Mouse (Mus musculus) yolk sac, embryonic 10.5 days (tissue): ENCODE measurements around the gene Nr2f6.
A peak's percentile ranks its signal among the peaks of the same experiment; 100 is the strongest.

Source experiments
- DNase-seq: peaks from one replicate; pipeline ENCODE4 v3.0.0-alpha.2; 2017; ENCODE audit warnings: low spot score

Gene Nr2f6

GRCm38 (mm10) chr8:71388267-71388666 lies 6.5 kb upstream of the Nr2f6 start:
- DNase-seq, result no peak

DNA sequence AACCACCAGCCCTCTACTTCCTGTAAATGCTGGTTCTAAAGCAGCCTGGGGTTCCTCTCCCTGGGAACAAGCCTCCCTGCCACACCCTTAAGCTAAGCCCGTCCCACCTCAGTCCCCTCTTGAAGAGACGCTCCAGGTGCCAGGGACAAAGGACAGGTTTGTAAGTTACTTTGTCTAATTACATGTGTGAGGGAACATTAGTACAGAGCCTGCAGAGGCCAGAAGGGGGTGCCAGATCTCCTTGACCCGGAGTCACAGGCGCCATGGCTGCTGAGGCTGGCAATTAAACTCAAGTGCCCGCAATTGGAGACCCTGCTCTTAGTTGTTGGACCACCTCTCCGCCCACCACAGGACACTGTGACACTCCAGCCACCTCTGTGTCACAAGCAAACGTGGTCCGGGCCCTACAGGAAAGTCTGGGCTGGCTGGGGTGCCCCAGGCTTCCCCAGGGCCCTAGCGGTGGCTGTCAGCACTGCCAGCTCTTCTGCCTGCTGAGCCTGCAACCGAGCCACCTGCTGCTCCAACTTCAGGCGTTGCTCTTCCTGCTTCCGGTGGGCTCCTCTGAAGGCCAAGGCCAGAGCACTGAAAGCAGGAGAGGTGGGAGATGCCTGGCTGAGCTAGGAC lies 3.6 kb upstream of the Nr2f6 start:
- no peak for DNase-seq

DNA sequence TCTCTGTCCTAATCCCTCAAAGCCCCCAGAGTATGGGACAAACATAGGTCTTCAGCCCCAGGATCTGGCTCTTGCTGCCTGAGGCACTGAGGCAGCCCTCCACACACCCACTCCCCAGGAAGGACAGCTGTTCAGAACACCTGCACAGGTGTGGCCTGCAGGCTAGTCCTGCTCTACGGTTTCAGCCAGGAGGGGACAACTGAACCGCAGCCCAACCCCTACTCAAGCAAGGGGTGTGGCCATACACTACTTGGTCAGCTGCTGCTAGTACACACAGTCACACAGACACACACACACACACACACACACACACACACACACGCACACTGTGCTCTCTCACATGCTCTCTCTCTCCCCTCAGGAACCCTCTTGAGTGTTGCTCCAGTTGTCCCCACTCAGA lies 2.1 kb upstream of the Nr2f6 start:
- DNase-seq, result no peak

GRCm38 (mm10) chr8:71383396-71383795 lies 1.6 kb upstream of the Nr2f6 start:
- DNase-seq, result peak; percentile 65

- peak; percentile 91 for DNase-seq
These were observed 506 bp upstream of the Nr2f6 start for GRCm38 (mm10) chr8:71381971-71382961.

DNA sequence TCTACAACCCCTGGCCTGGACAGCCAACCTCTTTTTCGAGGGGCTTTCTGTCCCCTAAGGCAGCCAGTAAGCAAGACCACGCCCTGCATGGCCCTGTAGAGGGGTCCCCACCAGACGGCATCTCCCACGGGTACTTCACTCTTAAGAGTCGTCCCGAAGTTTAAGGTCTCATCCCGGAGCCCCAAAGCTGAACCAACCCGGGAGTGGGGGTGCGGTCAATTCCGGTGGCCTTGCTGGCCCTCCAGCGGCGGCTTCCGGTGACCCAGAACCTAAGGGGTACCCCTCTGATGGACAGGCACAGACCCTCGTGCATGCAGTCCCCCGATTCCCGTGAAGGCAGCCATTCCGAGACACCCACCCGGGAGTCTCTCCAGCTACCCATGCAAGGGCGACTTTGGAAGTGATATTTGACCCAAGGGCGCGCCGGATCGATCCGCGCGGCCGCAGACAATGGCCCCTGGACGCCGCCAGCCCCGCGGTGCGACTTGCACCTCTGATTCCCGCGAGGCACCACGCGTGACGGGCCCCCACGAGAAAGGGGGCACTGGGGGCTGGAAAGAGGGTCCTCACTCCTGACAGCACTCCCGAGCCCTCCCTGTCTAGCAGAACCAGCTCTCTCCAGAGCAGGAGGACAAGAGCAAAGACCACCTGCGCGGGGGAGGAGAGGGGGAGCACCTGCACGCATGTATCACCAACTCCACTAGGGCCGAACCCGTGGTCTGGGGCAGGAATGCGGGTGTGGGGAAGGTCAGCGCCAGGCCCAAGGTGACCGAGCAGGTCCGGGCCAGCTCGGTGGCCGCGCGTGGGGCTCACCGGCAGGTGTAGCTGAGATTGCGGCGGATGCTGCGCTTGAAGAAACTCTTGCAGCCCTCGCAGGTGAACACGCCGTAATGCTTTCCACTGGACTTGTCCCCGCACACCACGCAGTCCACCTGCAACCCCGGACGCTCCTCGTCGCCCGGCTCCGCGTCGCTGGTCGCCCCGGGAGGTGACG lies 1.3 kb downstream of the Nr2f6 start:
- peak; percentile 63 for DNase-seq

DNA sequence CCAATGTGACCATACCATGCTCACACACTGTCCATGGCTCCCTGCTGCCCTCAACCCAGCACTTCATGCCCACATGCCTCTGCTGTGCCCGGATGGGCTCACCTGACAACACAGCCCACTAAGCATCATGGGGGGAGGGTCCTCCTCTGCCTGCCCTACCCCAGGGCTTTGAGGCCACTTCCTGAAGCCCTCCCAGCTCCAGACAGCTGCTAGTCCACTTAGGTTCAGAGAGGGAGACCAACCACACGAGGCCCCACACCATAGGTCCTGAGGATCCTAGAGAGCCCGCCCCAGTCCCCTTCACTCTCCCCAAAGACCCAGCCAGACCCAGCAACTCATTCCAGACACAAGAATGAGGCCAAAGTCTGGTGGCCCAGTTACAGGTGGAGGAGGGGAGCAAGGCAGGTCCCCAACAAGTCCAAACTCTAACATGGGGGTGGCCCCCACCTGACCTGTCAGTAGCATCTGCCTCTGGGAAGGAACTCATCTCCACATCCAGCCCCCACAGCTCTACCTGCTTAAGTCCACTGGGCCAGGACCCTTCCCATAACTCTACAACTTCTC lies 2.2 kb downstream of the Nr2f6 start:
- no peak for DNase-seq

- DNase-seq, result no peak
These were observed 2.8 kb downstream of the Nr2f6 start for GRCm38 (mm10) chr8:71379008-71379407.

DNA sequence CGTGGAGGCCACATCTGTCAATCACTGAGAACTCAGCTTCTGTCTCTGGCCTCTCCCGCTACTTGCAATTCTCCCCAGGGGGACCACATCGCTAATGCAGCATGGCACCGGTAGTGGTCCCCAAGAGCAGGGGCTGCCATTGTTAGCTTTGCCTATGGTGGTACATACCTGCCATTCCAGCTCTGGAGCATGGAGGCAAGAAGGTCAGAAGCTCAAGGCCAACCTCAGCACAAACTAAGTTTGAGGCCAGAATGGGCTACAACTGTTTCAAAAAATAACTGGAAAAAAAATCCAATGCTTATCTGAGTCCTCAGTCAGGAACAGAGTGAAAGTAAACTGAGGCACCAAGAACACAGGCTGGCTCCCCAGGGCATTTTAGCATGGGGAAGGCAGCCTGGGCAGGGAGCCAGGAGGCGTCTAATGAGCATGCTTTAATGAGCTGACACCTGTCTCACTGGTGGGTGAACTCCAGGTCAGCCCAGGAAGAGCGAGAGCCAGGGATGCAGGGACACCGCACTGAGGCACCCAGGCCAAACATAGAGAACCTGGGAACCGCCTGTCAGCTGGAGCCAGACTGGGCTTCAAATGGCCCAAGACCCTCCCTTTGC lies 5.2 kb downstream of the Nr2f6 start:
- no peak for DNase-seq

DNA sequence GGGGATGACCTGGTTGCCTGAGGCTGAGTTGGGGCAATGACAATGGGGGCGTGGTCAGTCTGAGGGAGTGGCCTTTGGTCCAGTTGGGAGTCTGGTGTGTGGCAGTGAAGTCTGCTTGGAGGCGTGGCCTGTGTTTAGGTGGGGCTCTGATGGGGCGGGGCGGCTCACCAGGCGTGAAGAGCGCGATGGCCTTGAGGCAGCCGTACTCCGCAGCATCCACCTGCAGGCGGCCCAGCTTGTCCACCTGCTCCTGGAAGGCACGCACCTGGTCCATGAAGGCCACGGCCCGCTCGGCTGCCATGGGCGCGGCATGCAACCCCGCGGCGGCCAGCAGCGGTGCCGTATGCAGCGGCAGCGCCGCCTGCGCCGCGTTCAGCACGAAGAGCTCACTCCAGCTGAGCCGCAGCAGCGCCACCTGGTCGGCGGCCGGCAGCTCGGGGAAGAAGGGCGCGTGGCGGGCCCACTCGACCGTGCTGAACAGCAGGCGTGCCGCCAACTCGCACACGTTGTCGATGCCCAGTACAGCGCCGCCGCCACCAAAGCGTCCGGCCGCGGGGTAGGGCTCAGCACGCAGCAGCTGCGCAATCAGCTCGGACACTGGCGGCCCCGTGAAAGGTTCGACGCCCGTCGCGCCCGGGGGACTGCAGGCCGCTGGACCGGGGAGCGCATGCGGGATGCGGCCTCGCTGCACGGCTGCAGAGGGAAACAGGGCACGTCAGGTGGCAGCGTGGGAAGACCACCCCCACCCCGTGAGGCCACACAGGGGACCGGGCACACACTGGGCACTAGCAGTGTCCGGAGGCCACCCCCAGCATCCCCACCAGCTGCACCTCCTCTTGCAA lies 6.0 kb downstream of the Nr2f6 start:
- peak; percentile 70 for DNase-seq

DNA sequence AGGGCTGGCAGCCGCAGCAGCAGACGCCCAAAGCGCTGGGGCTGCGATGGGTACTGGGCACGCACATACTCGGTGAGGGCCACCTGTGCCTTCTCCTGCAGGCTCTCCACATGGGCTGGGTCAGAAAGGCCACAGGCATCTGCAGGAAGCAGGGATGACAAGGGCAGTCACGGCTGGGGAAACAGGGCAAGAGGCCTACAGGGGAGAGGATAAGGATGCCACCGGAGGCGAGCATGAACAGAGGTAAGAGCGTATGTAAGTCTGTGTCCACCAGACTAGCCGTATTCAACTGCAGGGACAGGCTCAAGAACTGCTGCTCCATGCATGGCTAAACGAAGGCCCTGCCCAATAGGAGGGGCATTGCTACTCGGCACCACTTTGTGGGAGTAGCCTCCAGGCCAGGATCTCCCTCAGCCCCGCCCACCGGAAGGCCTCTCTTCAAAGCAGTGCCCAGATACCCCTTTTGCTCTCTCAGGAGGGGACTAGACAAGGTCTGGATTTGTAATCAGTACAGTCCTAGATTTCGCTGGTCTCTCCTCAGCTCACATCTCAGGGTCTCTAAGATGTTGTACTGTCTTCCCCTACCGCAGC lies 7.0 kb downstream of the Nr2f6 start:
- no peak for DNase-seq

DNA sequence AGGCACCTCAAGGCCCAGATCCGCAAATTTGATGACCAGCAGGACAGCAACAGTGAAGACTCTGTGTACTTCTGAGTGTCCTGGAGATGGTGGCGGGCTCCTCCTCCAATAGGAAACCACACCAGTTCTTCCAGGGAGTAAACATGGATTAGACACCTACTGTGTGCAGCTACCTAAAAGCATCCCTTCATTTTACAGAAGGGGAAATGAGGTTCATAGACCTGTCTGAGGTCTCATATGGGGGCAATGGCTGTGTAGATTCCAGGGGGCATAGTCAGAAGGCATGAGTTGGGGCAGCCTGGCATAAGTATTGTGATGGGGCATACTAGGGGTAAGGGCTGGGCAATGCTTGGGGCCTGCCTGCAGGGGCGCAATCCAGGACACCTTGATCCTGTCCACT lies 8.8 kb downstream of the Nr2f6 start:
- no peak for DNase-seq

- DNase-seq, result no peak
These were observed 9.3 kb downstream of the Nr2f6 start for GRCm38 (mm10) chr8:71372427-71372826.

GRCm38 (mm10) chr8:71371236-71371848 lies 10.4 kb downstream of the Nr2f6 start, which contains the start of gene Ocel1:
Gene Ocel1, plus strand, starts transcription at chr8:71371298.
- DNase-seq, result peak; percentile 95

GRCm38 (mm10) chr8:71370711-71371235 lies 11.0 kb downstream of the Nr2f6 start:
- DNase-seq, result no peak

DNA sequence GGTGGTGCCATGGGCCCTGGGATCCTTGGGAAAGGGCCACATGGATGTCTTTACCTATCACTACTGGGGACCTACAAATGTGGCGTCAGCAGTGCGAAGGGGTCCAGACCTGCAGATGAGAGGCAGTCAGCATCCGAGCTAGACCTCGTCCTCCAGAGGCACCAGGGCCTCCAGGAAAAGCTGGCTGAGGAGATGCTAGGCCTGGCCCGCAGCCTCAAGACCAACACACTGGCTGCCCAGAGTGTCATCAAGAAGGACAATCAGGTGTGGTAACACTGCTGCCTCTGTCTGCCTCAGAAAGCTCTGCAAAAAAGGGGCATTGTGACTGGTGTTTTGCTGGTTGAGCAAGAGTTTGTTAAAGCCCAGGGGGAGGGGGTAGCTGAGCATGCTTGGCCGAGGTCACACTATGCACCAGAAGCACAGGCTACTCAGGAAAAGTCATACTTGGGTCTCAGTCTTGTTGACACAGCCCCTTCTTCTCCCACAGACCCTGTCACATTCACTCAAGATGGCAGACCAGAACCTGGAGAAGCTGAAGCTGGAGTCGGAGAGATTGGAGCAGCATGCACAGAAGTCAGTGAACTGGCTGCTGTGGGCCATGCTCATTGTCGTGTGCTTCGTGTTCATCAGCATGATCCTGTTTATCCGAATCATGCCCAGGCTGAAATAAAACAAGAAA lies 12.6 kb downstream of the Nr2f6 start:
- no peak for DNase-seq

GRCm38 (mm10) chr8:71368366-71368765 lies 13.4 kb downstream of the Nr2f6 start:
- DNase-seq, result no peak

DNA sequence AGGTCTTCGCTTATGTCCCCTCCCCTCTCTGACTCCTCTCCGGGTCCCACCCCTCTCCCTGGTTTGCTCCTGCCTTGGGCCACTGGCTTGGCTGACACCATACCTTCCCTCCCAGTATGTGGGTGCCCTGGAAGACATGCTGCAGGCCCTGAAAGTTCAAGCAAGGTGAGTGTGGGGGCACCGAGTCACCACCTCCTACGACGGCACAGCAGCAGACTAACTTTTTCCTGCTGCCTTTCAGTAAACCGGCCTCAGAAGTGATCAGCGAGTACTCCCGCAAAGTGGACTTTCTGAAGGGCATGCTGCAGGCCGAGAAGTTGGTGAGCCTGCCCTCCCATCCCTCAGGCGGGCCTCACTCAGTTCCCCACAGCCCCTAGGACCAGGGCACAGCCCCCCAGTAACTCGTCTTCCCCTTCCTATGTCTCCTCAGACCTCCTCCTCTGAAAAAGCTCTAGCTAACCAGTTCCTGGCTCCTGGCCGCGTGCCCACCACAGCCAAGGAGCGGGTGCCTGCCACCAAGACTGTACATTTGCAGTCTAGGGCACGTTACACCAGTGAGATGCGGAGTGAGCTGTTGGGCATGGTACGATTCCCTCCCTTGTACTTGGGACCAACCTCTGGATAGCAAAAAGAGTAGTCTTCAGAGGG lies 14.1 kb downstream of the Nr2f6 start:
- no peak for DNase-seq
